Mouse (Mus musculus): ENCODE measurements around the gene Cdrt4. TPM values are rescaled to one million over a fixed set of nuclear protein-coding genes. Genes with fewer than 3 reads are reported as not detected.

Gene Cdrt4
- not detected in 2 replicates for polyA plus RNA-seq (2014; fragmentation: Nextera tagmentation; extraction: Ambion mirVana)

- Histone ChIP-seq H3K4me1 (replicated peaks; ENCODE audit: control insufficient read depth, insufficient read depth, low read length) (no peaks in the 10 kb centered on the region), H3K4me3 (ENCODE audit: low read depth, low read length) (no peak within 1 kb of the TSS), H3K36me3 (ENCODE audit: control insufficient read depth, insufficient read depth, low read length) (no peaks in the 10 kb centered on the region), H3K9me3 (ENCODE audit: control insufficient read depth, low read length) (no peaks in the 10 kb centered on the region), H3K27ac (ENCODE audit: low read depth, low read length) (no peak within 1 kb of the TSS), H3K4me2 (ENCODE audit: low read depth, low read length, severe bottlenecking) (no peak within 1 kb of the TSS), H3K9ac (ENCODE audit: low read length) (no peak within 1 kb of the TSS), H3K27me3 (ENCODE audit: control insufficient read depth, insufficient read depth, low read length) (no peaks in the 10 kb centered on the region)
- ATAC-seq (replicated peaks; ENCODE audit: low FRiP score) (no peak), DNase-seq (ENCODE audit: low spot score) (no peak)
- WGBS = 72% methylated on average over 3 of the region's 3 CpGs
Measured at GRCm38 (mm10) chr11:62951012-62951411, at the start of gene Cdrt4. Gene Cdrt4 (plus strand): TSS chr11:62951193.

DNA sequence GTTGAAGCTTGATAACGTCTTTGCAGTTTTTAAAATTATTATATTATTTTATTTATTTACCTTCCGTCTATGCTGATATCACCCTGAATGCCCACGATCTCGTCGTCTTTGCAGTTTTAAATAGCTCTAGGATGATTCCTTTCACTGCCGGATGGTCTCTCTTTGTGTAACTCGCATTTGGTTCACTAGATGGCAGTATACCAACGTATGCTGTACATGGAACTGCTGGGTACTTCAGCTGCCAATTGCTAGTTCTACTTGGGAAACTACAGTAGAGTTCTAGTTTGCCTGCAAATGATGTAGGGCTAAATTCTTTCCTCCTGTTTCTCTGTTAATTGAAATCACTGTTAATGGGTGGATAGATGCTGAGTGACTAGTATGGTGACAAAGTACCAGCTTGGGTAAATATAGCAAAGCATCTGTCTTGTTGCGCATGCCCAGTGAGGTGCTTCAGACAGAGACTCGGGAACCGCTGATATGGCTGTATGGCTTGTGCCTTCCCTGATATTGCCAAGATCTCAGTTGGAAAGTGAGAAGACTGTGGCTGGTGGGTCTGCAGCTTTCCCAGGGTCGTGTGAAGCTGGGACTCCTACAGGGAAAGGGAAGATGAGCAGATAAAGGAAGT, 49.2 kb upstream of the Cdrt4 start:
- Histone ChIP-seq H3K27me3 (ENCODE audit: control insufficient read depth, insufficient read depth, low read length) (no peaks in the 10 kb centered on the region), H3K4me1 (replicated peaks; ENCODE audit: control insufficient read depth, insufficient read depth, low read length) (no peaks in the 10 kb centered on the region), H3K27ac (ENCODE audit: low read depth, low read length) (no peak overlapping the region), H3K9me3 (ENCODE audit: control insufficient read depth, low read length) (no peaks in the 10 kb centered on the region), H3K4me2 (ENCODE audit: low read depth, low read length, severe bottlenecking) (no peak overlapping the region), H3K36me3 (ENCODE audit: control insufficient read depth, insufficient read depth, low read length) (no peaks in the 10 kb centered on the region), H3K9ac (ENCODE audit: low read length) (no peak overlapping the region), H3K4me3 (ENCODE audit: low read depth, low read length) (no peak overlapping the region)
- ATAC-seq (replicated peaks; ENCODE audit: low FRiP score) (no peak), DNase-seq (ENCODE audit: low spot score) (peak; percentile 63)
- 43% methylated on average over 12 of the region's 12 CpGs for WGBS

- 63% methylated on average over 6 of the region's 6 CpGs for WGBS
- Histone ChIP-seq H3K27me3 (ENCODE audit: control insufficient read depth, insufficient read depth, low read length) (no peaks in the 10 kb centered on the region), H3K9ac (ENCODE audit: low read length) (no peak overlapping the region), H3K36me3 (ENCODE audit: control insufficient read depth, insufficient read depth, low read length) (no peaks in the 10 kb centered on the region), H3K9me3 (ENCODE audit: control insufficient read depth, low read length) (no peaks in the 10 kb centered on the region), H3K4me3 (ENCODE audit: low read depth, low read length) (no peak overlapping the region), H3K4me1 (replicated peaks; ENCODE audit: control insufficient read depth, insufficient read depth, low read length) (no peaks in the 10 kb centered on the region), H3K27ac (ENCODE audit: low read depth, low read length) (no peak overlapping the region), H3K4me2 (ENCODE audit: low read depth, low read length, severe bottlenecking) (no peak overlapping the region)
- DNase-seq (ENCODE audit: low spot score) (no peak), ATAC-seq (replicated peaks; ENCODE audit: low FRiP score) (no peak)
Measured at GRCm38 (mm10) chr11:62903871-62904495, 47.0 kb upstream of the Cdrt4 start.

DNA sequence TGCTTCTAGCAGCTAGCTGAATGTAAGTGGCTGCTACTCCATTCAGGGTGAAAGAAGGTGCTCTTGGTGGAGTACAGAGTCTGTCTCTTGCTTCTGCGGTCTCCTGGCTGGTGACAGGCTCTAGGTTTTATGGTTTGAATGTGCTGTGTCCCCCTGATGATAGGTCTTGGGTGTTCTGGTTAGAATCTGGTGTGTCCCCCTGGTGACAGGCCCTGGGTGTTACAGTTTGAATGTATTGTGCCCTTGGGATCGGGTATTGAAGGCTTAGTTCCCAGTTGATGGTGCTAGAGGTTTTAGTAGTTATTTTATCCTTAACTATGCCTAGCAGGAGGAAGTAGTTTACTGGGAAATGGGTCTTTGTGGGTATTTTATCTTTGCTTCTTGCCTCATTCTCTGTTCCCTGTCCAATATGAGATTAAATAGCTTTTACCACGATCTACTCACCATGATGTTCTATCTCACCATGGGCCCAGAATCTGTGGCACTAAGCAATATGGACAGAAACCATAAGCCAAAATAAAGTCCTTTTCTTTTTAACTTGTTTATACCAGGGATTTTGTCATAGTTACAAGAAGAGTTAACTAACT, 41.2 kb upstream of the Cdrt4 start:
- Histone ChIP-seq H3K9ac (ENCODE audit: low read length) (no peak overlapping the region), H3K9me3 (ENCODE audit: control insufficient read depth, low read length) (no peaks in the 10 kb centered on the region), H3K27me3 (ENCODE audit: control insufficient read depth, insufficient read depth, low read length) (no peaks in the 10 kb centered on the region), H3K4me1 (replicated peaks; ENCODE audit: control insufficient read depth, insufficient read depth, low read length) (peaks cover 3% of the 10 kb centered on the region; the same call in 1 of the 2 replicates), H3K36me3 (ENCODE audit: control insufficient read depth, insufficient read depth, low read length) (no peaks in the 10 kb centered on the region), H3K4me2 (ENCODE audit: low read depth, low read length, severe bottlenecking) (no peak overlapping the region), H3K27ac (ENCODE audit: low read depth, low read length) (no peak overlapping the region), H3K4me3 (ENCODE audit: low read depth, low read length) (no peak overlapping the region)
- no peak for ATAC-seq (replicated peaks; ENCODE audit: low FRiP score)
- DNase-seq (ENCODE audit: low spot score) = peak; percentile 47
- 74% methylated on average over 3 of the region's 3 CpGs for WGBS

DNA sequence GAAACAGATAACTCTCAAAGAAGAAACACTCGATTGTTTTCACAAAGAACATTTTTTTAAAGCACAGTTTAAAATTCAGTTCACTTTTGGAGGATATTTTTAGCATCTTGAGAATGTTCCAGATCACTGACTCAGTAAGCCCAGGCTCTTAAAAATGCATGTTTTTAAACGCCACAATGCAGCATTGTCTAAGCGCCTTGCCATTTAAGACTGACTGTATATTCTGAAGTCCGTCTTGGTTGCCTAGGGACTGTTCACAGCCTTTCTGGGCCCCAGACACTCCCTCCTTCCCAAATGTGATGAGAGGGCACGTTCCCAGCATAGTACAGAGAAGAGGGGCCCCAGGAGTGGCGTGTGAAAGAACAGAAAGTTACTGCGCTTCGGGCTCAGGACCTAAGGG, 39.6 kb upstream of the Cdrt4 start:
- Histone ChIP-seq H3K27me3 (ENCODE audit: control insufficient read depth, insufficient read depth, low read length) (no peaks in the 10 kb centered on the region), H3K27ac (ENCODE audit: low read depth, low read length) (no peak overlapping the region), H3K9me3 (ENCODE audit: control insufficient read depth, low read length) (no peaks in the 10 kb centered on the region), H3K4me2 (ENCODE audit: low read depth, low read length, severe bottlenecking) (no peak overlapping the region), H3K9ac (ENCODE audit: low read length) (no peak overlapping the region), H3K36me3 (ENCODE audit: control insufficient read depth, insufficient read depth, low read length) (no peaks in the 10 kb centered on the region), H3K4me3 (ENCODE audit: low read depth, low read length) (no peak overlapping the region), H3K4me1 (replicated peaks; ENCODE audit: control insufficient read depth, insufficient read depth, low read length) (peaks cover 3% of the 10 kb centered on the region; the same call in 1 of the 2 replicates)
- ATAC-seq (replicated peaks; ENCODE audit: low FRiP score) = no peak
- DNase-seq (ENCODE audit: low spot score) = no peak
- 56% methylated on average over 8 of the region's 8 CpGs for WGBS

DNA sequence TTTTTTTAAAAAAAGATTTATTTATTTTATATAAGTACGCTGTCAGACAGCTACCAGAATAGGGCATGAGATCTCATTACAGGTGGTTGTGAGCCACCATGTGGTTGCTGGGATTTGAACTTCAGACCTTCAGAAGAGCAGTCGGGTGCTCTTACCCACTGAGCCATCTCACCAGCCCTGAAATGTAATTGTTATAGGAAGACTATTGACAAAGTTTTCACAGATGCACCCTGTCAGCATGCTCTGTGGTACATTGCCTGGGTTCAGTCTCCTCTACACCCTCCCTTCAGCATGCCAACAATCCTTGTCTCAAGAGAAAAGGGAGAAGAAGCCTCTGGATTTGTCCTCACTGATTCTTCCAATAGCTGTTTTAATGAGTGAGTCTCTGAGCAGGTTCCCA, 37.9 kb upstream of the Cdrt4 start:
- DNase-seq (ENCODE audit: low spot score) (no peak), ATAC-seq (replicated peaks; ENCODE audit: low FRiP score) (no peak)
- Histone ChIP-seq H3K27me3 (ENCODE audit: control insufficient read depth, insufficient read depth, low read length) (no peaks in the 10 kb centered on the region), H3K36me3 (ENCODE audit: control insufficient read depth, insufficient read depth, low read length) (no peaks in the 10 kb centered on the region), H3K27ac (ENCODE audit: low read depth, low read length) (no peak overlapping the region), H3K9me3 (ENCODE audit: control insufficient read depth, low read length) (no peaks in the 10 kb centered on the region), H3K9ac (ENCODE audit: low read length) (no peak overlapping the region), H3K4me2 (ENCODE audit: low read depth, low read length, severe bottlenecking) (no peak overlapping the region), H3K4me3 (ENCODE audit: low read depth, low read length) (no peak overlapping the region), H3K4me1 (replicated peaks; ENCODE audit: control insufficient read depth, insufficient read depth, low read length) (peaks cover 3% of the 10 kb centered on the region; the same call in 1 of the 2 replicates)
- 90% methylated on average over 2 of the region's 2 CpGs for WGBS

- Histone ChIP-seq H3K4me3 (ENCODE audit: low read depth, low read length) (no peak overlapping the region), H3K4me1 (replicated peaks; ENCODE audit: control insufficient read depth, insufficient read depth, low read length) (peaks cover 3% of the 10 kb centered on the region; the same call in 1 of the 2 replicates), H3K9ac (ENCODE audit: low read length) (no peak overlapping the region), H3K36me3 (ENCODE audit: control insufficient read depth, insufficient read depth, low read length) (no peaks in the 10 kb centered on the region), H3K9me3 (ENCODE audit: control insufficient read depth, low read length) (no peaks in the 10 kb centered on the region), H3K27me3 (ENCODE audit: control insufficient read depth, insufficient read depth, low read length) (no peaks in the 10 kb centered on the region), H3K4me2 (ENCODE audit: low read depth, low read length, severe bottlenecking) (no peak overlapping the region), H3K27ac (ENCODE audit: low read depth, low read length) (no peak overlapping the region)
- ATAC-seq (replicated peaks; ENCODE audit: low FRiP score) (no peak), DNase-seq (ENCODE audit: low spot score) (no peak)
- WGBS = 68% methylated on average over 6 of the region's 6 CpGs
Measured at GRCm38 (mm10) chr11:62914532-62914931, 36.5 kb upstream of the Cdrt4 start.

- H3K9ac ChIP-seq (ENCODE audit: low read length) = no peak overlapping the region
- no peaks in the 10 kb centered on the region for H3K27me3 ChIP-seq (ENCODE audit: control insufficient read depth, insufficient read depth, low read length)
- 89% methylated on average over 2 of the region's 2 CpGs for WGBS
- H3K9me3 ChIP-seq (ENCODE audit: control insufficient read depth, low read length) = no peaks in the 10 kb centered on the region
- no peak overlapping the region for H3K27ac ChIP-seq (ENCODE audit: low read depth, low read length)
- DNase-seq (ENCODE audit: low spot score) (no peak), ATAC-seq (replicated peaks; ENCODE audit: low FRiP score) (no peak)
- peaks cover 3% of the 10 kb centered on the region; the same call in 1 of the 2 replicates for H3K4me1 ChIP-seq (replicated peaks; ENCODE audit: control insufficient read depth, insufficient read depth, low read length)
- no peak overlapping the region for H3K4me2 ChIP-seq (ENCODE audit: low read depth, low read length, severe bottlenecking)
- no peaks in the 10 kb centered on the region for H3K36me3 ChIP-seq (ENCODE audit: control insufficient read depth, insufficient read depth, low read length)
- H3K4me3 ChIP-seq (ENCODE audit: low read depth, low read length) = no peak overlapping the region
Measured at GRCm38 (mm10) chr11:62915486-62915885, 35.5 kb upstream of the Cdrt4 start.

All from forebrain, embryonic 11.5 days (tissue).